Mouse (Mus musculus): ENCODE data around the gene Mfsd11. TPM values are rescaled to one million over a fixed set of nuclear protein-coding genes. Genes with fewer than 3 reads are reported as not detected.
"Not testable (repeated sequence)": the region's sequence is repeated elsewhere in the genome, so short reads cannot be mapped to it uniquely, and the experiment has no call there.

The Mfsd11 gene
- polyA plus RNA-seq, 1 experiment, result 24.2 TPM

GRCm38 (mm10) chr11:116847187-116848085 lies 4.8 kb upstream of the Mfsd11 start:
- Histone ChIP-seq H3K27me3 (replicated peaks) (no peaks in the 10 kb centered on the region), H3K4me1 (peaks cover 49% of the 10 kb centered on the region), H3K4me3 (replicated peaks) (no peak overlapping the region), H3K36me3 (replicated peaks; ENCODE audit: low read length) (peaks cover 57% of the 10 kb centered on the region), H3K9me3 (no peaks in the 10 kb centered on the region)
- no peak for TF ChIP-seq GATA1 (IDR thresholded peaks at IDR 0.05; ENCODE audit: borderline replicate concordance, low read length)

- Histone ChIP-seq H3K4me3 (replicated peaks) (no peak overlapping the region), H3K36me3 (replicated peaks; ENCODE audit: low read length) (peaks cover 57% of the 10 kb centered on the region), H3K4me1 (peaks cover 49% of the 10 kb centered on the region), H3K9me3 (no peaks in the 10 kb centered on the region), H3K27me3 (replicated peaks) (no peaks in the 10 kb centered on the region)
- no peak for TF ChIP-seq GATA1 (IDR thresholded peaks at IDR 0.05; ENCODE audit: borderline replicate concordance, low read length)
- TF ChIP-seq FLI1 (IDR thresholded peaks at IDR 0.05; ENCODE audit: low read length), result no peak
Observed at GRCm38 (mm10) chr11:116848086-116848876, 4.0 kb upstream of the Mfsd11 start.

- H3K9me3 ChIP-seq; H3K4me3 ChIP-seq (replicated peaks); H3K27me3 ChIP-seq (replicated peaks): not testable (repeated sequence)
- Histone ChIP-seq H3K4me1 (peaks cover 49% of the 10 kb centered on the region), H3K36me3 (replicated peaks; ENCODE audit: low read length) (peaks cover 57% of the 10 kb centered on the region)
Observed at GRCm38 (mm10) chr11:116848877-116849178, 3.4 kb upstream of the Mfsd11 start.

DNA sequence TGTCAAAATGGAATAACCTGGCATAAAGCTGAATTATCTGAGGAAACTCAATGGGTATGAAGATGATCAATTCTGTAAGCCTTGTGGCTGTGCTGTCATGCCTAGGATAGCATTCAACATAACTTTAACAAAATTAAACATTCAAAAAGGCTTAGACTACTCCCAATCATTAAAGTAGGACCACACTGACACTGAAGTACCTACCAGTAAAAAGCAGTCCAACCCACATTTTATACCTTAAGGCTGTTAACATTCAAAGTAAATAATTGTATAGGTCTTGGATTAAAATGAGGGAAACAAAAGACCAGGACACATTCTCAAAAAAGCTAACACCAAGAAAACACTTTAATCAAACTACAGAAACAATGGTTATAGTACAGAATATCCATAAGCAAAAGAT lies 2.7 kb upstream of the Mfsd11 start:
- TF ChIP-seq FLI1 (IDR thresholded peaks at IDR 0.05; ENCODE audit: low read length) (no peak), GATA1 (IDR thresholded peaks at IDR 0.05; ENCODE audit: borderline replicate concordance, low read length) (no peak)
- peaks cover 51% of the 10 kb centered on the region for H3K4me1 ChIP-seq
- H3K9me3 ChIP-seq, result no peaks in the 10 kb centered on the region
- H3K4me3 ChIP-seq (replicated peaks), result no peak overlapping the region
- no peaks in the 10 kb centered on the region for H3K27me3 ChIP-seq (replicated peaks)
- H3K36me3 ChIP-seq (replicated peaks; ENCODE audit: low read length), result peaks cover 57% of the 10 kb centered on the region

DNA sequence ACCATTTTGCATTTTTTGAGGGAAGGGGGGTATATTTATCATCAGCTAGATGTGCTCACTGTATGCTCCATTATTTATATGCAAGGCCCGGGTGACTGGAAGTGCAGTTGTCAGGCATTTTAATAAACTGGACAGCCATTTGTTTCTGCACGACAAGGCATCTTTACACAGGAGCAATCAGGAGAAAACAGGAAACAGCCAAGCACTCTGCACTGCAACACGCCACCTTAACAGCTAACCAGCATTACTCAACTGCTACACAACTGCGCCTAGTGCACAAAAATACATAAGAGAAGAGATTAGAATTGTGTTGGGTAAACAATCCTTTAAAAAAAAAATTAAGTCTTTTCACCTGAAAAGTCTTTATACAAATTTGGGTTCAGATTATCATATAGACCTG lies 2.2 kb upstream of the Mfsd11 start:
- H3K27me3 ChIP-seq (replicated peaks), result no peaks in the 10 kb centered on the region
- peaks cover 57% of the 10 kb centered on the region for H3K36me3 ChIP-seq (replicated peaks; ENCODE audit: low read length)
- H3K9me3 ChIP-seq, result no peaks in the 10 kb centered on the region
- peak overlapping the region; percentile 100 for H3K4me3 ChIP-seq (replicated peaks)
- TF ChIP-seq GATA1 (IDR thresholded peaks at IDR 0.05; ENCODE audit: borderline replicate concordance, low read length) (no peak), FLI1 (IDR thresholded peaks at IDR 0.05; ENCODE audit: low read length) (no peak)
- peaks cover 54% of the 10 kb centered on the region for H3K4me1 ChIP-seq

- peaks cover 56% of the 10 kb centered on the region for H3K36me3 ChIP-seq (replicated peaks; ENCODE audit: low read length)
- H3K9me3 ChIP-seq, result no peaks in the 10 kb centered on the region
- H3K4me1 ChIP-seq, result peaks cover 50% of the 10 kb centered on the region
- peak overlapping the region; percentile 100 for H3K4me3 ChIP-seq (replicated peaks)
- H3K27me3 ChIP-seq (replicated peaks), result no peaks in the 10 kb centered on the region
- TF ChIP-seq GATA1 (IDR thresholded peaks at IDR 0.05; ENCODE audit: borderline replicate concordance, low read length) (no peak), FLI1 (IDR thresholded peaks at IDR 0.05; ENCODE audit: low read length) (no peak)
Observed at GRCm38 (mm10) chr11:116850833-116851477, 1.3 kb upstream of the Mfsd11 start.

DNA sequence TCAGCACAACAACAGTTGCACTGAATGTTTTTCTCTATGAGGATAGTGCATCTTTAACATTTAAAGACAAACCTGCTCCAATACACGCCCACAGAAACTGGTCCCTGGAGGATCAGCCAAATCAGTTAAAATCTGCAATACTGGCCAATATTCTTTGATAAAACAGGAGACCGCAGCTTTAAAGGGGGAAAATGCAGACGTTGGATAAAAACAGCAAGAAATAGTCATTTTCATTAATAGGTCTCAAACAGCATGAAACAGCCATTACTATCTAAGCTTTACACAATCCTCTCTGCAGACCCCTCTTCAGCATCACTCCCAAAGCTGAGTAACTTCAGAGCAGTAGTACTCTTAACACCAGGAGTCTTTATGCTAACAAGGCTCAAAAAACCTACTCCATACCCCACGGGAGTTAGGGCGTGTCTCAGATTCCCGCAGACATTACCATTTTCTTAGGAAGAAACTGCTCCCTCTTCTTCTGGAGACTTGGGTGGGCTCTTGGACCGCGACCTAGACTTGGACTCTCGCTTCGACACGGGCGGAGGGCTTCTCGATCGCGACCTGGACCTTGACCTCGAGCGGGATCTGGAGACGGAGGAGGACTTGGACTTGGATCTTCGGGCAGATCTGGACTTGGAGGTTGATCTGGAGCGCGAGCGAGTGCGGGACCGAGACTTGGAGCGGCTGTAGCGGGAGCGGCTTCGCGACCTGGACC lies 507 bp upstream of the Mfsd11 start:
- no peaks in the 10 kb centered on the region for H3K27me3 ChIP-seq (replicated peaks)
- H3K36me3 ChIP-seq (replicated peaks; ENCODE audit: low read length), result peaks cover 55% of the 10 kb centered on the region
- H3K4me3 ChIP-seq (replicated peaks), result peak overlapping the region; percentile 100
- no peaks in the 10 kb centered on the region for H3K9me3 ChIP-seq
- TF ChIP-seq FLI1 (IDR thresholded peaks at IDR 0.05; ENCODE audit: low read length), result no peak
- TF ChIP-seq GATA1 (IDR thresholded peaks at IDR 0.05; ENCODE audit: borderline replicate concordance, low read length), result no peak
- H3K4me1 ChIP-seq, result peaks cover 42% of the 10 kb centered on the region

DNA sequence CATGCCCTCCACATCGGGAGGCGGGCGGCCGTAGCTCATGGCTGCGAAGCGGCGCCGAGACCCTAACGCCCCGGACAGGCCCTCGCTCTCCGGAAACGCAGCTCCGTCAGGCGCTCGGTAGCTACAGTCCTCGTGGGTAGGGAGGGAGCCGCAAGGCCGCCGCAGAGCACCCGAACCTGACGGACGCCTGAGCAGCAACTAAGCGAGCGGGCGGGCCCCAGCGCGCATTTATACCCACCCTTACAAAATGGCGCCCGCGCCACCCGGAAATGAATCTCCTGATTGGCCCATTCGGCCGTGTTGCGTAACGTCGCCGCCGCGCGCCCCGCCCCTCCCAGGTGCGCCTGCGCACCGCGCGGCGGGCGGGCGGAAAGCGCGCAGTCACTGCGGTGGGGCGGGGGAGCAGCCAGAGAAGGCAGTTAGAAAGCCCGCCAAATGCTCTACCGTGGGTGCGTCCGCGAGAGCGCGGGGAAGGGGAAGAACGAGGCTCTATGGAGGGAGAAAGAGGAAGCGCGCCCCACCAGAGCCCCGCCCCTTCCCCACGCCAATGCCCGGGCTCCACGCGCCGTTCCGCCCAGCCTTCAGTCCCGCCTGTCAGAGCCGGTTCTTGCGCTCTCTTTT lies 761 bp downstream of the Mfsd11 start, which contains the start of gene Srsf2:
Gene Srsf2 (minus strand): TSS at position 204 of the 621 bp plus-strand sequence.
- Histone ChIP-seq H3K9me3 (no peaks in the 10 kb centered on the region), H3K4me1 (peaks cover 30% of the 10 kb centered on the region), H3K27me3 (replicated peaks) (no peaks in the 10 kb centered on the region), H3K36me3 (replicated peaks; ENCODE audit: low read length) (peaks cover 50% of the 10 kb centered on the region), H3K4me3 (replicated peaks) (peak within 1 kb of the TSS; percentile 100)
- no peak for TF ChIP-seq FLI1 (IDR thresholded peaks at IDR 0.05; ENCODE audit: low read length)

GRCm38 (mm10) chr11:116853512-116853928 lies 1.3 kb downstream of the Mfsd11 start:
- peak overlapping the region; percentile 100 for H3K4me3 ChIP-seq (replicated peaks)
- H3K4me1 ChIP-seq, result peaks cover 25% of the 10 kb centered on the region; the same call in 1 of the 2 replicates
- H3K9me3 ChIP-seq, result no peaks in the 10 kb centered on the region
- TF ChIP-seq FLI1 (IDR thresholded peaks at IDR 0.05; ENCODE audit: low read length) (no peak), GATA1 (IDR thresholded peaks at IDR 0.05; ENCODE audit: borderline replicate concordance, low read length) (no peak)
- H3K36me3 ChIP-seq (replicated peaks; ENCODE audit: low read length), result peaks cover 49% of the 10 kb centered on the region
- no peaks in the 10 kb centered on the region for H3K27me3 ChIP-seq (replicated peaks)
